Mouse (Mus musculus): ENCODE measurements around the gene Tubb5. TPM values are rescaled to one million over a fixed set of nuclear protein-coding genes. Genes with fewer than 3 reads are reported as not detected.

The Tubb5 gene
- polyA plus RNA-seq, 1 experiment from 2014 or later, result 213 TPM

GRCm38 (mm10) chr17:35822964-35823937 lies 14.9 kb downstream of the Tubb5 start, which contains the start of gene Flot1:
Flot1 (plus strand) TSS chr17:35823230.
- Histone ChIP-seq H3K27me3 (ENCODE audit: insufficient read depth, low read length) (no peaks in the 10 kb centered on the region), H3K9me3 (ENCODE audit: low read length) (no peaks in the 10 kb centered on the region), H3K4me3 (ENCODE audit: low read depth, low read length) (peak within 1 kb of the TSS; percentile 74), H3K36me3 (replicated peaks; ENCODE audit: insufficient read depth, low read length) (peaks cover 20% of the 10 kb centered on the region), H3K4me1 (ENCODE audit: insufficient read depth) (peaks cover 31% of the 10 kb centered on the region), H3K9ac (replicated peaks) (peak within 1 kb of the TSS; percentile 81), H3K27ac (ENCODE audit: low read depth) (peak within 1 kb of the TSS; percentile 88), H3K4me2 (ENCODE audit: low read depth, low read length) (peak within 1 kb of the TSS; percentile 93)
- DNase-seq (peak; percentile 93), ATAC-seq (peak; percentile 86)
- WGBS (ENCODE audit: insufficient replicate concordance), result 2% methylated on average over 39 of the region's 47 CpGs
- TF ChIP-seq EP300 (IDR thresholded peaks at IDR 0.05; ENCODE audit: low read depth), result no peak; the same call in 1 of the 2 replicates

- Histone ChIP-seq H3K36me3 (replicated peaks; ENCODE audit: insufficient read depth, low read length) (peaks cover 20% of the 10 kb centered on the region), H3K27me3 (ENCODE audit: insufficient read depth, low read length) (no peaks in the 10 kb centered on the region), H3K4me2 (ENCODE audit: low read depth, low read length) (peak overlapping the region; percentile 93), H3K9ac (replicated peaks) (peak overlapping the region; percentile 81), H3K27ac (ENCODE audit: low read depth) (peak overlapping the region; percentile 88), H3K4me1 (ENCODE audit: insufficient read depth) (peaks cover 31% of the 10 kb centered on the region), H3K9me3 (ENCODE audit: low read length) (no peaks in the 10 kb centered on the region), H3K4me3 (ENCODE audit: low read depth, low read length) (peak overlapping the region; percentile 74)
- DNase-seq, result no peak
- 1% methylated on average over 11 of the region's 11 CpGs for WGBS (ENCODE audit: insufficient replicate concordance)
- no peak for TF ChIP-seq EP300 (IDR thresholded peaks at IDR 0.05; ENCODE audit: low read depth)
- TF ChIP-seq CTCF (IDR thresholded peaks at IDR 0.05; ENCODE audit: low read depth), result no peak
- no peak for ATAC-seq
Observed at GRCm38 (mm10) chr17:35822564-35822963, 15.5 kb downstream of the Tubb5 start.

- Histone ChIP-seq H3K9ac (replicated peaks) (peak within 1 kb of the TSS; percentile 81), H3K36me3 (replicated peaks; ENCODE audit: insufficient read depth, low read length) (peaks cover 16% of the 10 kb centered on the region), H3K4me1 (ENCODE audit: insufficient read depth) (peaks cover 36% of the 10 kb centered on the region), H3K4me2 (ENCODE audit: low read depth, low read length) (peak within 1 kb of the TSS; percentile 93), H3K4me3 (ENCODE audit: low read depth, low read length) (peak within 1 kb of the TSS; percentile 74), H3K27me3 (ENCODE audit: insufficient read depth, low read length) (no peaks in the 10 kb centered on the region), H3K9me3 (ENCODE audit: low read length) (no peaks in the 10 kb centered on the region), H3K27ac (ENCODE audit: low read depth) (peak within 1 kb of the TSS; percentile 88)
- ATAC-seq, result peak; percentile 36
- TF ChIP-seq CTCF (IDR thresholded peaks at IDR 0.05; ENCODE audit: low read depth), result no peak
- under 1% methylated on average over 62 of the region's 62 CpGs for WGBS (ENCODE audit: insufficient replicate concordance)
- peak; percentile 83 for DNase-seq
Observed at GRCm38 (mm10) chr17:35821439-35822430, 16.4 kb downstream of the Tubb5 start, which contains the start of gene Ier3. Ier3 (plus strand) TSS chr17:35821684.

DNA sequence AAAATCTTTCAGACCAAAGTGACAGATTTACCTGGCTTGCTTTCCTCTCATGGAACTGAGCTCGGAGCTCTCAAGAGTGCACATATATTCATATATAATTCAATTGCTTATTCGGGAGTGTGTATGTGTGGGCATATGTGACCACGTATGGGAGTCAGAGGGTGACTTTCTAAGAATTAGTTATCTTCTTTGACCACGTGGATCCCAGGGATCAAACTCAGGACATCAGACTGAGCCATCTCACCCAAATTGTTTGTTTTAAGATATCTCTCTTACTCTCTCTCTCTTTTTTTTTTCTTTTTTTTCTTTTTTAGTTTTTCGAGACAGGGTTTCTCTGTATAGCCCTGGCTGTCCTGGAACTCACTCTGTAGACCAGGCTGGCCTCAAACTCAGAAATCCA lies 18.0 kb downstream of the Tubb5 start:
- TF ChIP-seq CTCF (IDR thresholded peaks at IDR 0.05; ENCODE audit: low read depth), result no peak
- TF ChIP-seq EP300 (IDR thresholded peaks at IDR 0.05; ENCODE audit: low read depth), result peak; percentile 58
- H3K4me2 ChIP-seq (ENCODE audit: low read depth, low read length), result no peak overlapping the region
- ATAC-seq (no peak), DNase-seq (no peak)
- H3K27me3 ChIP-seq (ENCODE audit: insufficient read depth, low read length), result no peaks in the 10 kb centered on the region
- no peaks in the 10 kb centered on the region for H3K9me3 ChIP-seq (ENCODE audit: low read length)
- 51% methylated on average over 5 of the region's 5 CpGs for WGBS (ENCODE audit: insufficient replicate concordance)
- H3K4me1 ChIP-seq (ENCODE audit: insufficient read depth), result peaks cover 40% of the 10 kb centered on the region
- peaks cover 3% of the 10 kb centered on the region for H3K36me3 ChIP-seq (replicated peaks; ENCODE audit: insufficient read depth, low read length)
- no peak overlapping the region for H3K27ac ChIP-seq (ENCODE audit: low read depth)
- no peak overlapping the region for H3K4me3 ChIP-seq (ENCODE audit: low read depth, low read length)
- no peak overlapping the region for H3K9ac ChIP-seq (replicated peaks)

- no peak for ATAC-seq
- Histone ChIP-seq H3K4me3 (ENCODE audit: low read depth, low read length) (no peak overlapping the region), H3K27ac (ENCODE audit: low read depth) (no peak overlapping the region), H3K9ac (replicated peaks) (no peak overlapping the region), H3K4me1 (ENCODE audit: insufficient read depth) (peaks cover 50% of the 10 kb centered on the region), H3K27me3 (ENCODE audit: insufficient read depth, low read length) (no peaks in the 10 kb centered on the region), H3K36me3 (replicated peaks; ENCODE audit: insufficient read depth, low read length) (no peaks in the 10 kb centered on the region), H3K4me2 (ENCODE audit: low read depth, low read length) (no peak overlapping the region), H3K9me3 (ENCODE audit: low read length) (no peaks in the 10 kb centered on the region)
- no peak for DNase-seq
- WGBS (ENCODE audit: insufficient replicate concordance), result 79% methylated on average over 10 of the region's 10 CpGs
- TF ChIP-seq CTCF (IDR thresholded peaks at IDR 0.05; ENCODE audit: low read depth), result no peak
- no peak for TF ChIP-seq EP300 (IDR thresholded peaks at IDR 0.05; ENCODE audit: low read depth)
Observed at GRCm38 (mm10) chr17:35817226-35817625, 20.9 kb downstream of the Tubb5 start.

All from liver, postnatal 0 days (tissue).